Mouse (Mus musculus): ENCODE data around the gene Ltbp4.

DNA sequence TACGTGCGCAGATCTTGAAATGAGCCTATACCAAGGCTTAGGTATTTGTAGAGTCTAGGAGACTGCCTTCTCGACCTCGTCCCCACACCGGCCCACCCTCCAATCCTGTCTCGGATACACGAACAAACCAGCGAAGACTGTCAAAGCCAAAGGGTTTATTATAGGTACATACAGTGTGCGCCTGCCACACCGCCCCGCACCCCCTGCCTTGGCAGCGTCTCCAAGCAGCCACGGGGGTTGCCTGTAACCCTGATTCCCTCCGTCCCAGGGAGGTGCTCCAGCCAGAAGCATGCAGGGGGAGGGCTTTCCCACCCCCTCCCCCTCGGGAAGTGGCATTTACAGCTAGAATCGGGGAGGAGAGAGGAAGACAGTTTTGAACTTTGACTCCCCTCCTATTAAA lies 18.8 kb upstream of the Ltbp4 start:
- TF ChIP-seq EP300 (optimal IDR thresholded peaks at IDR 0.05) (no peak), CTCF (IDR thresholded peaks at IDR 0.05; ENCODE audit: low read depth) (no peak)
